Mouse (Mus musculus) cerebellum, adult (tissue): Measurements from ENCODE around the gene Prss42.

Experiments
- ATAC-seq: cut with Nextera tagmentation; 2 replicates; pipeline ENCODE4 v1.9.2; 2017; ENCODE audit warnings: mild to moderate bottlenecking, moderate library complexity, mixed read lengths; ENCODE audit not compliant: insufficient number of reproducible peaks, low FRiP score, low TSS enrichment

The Prss42 gene

DNA sequence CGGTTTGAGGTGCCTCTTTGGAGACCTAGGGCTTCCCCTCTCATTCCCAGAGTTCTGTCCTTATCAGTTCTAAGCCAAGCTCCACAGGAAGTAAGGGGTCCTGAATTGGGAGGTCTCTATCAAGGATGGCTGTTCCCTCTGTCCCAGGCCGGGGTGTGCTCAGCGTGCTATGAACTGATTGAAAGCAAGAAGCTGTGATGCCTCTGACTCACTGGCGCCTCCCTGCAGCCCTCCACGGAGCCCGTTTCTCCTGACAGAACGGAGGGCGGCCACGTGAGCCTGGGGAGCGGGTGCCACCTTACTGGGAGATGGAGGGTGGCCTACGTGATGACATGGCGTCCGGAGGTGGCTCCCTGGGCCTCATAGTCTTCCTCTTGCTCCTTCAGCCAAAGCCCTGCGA is at the start of gene Prss42:
Gene Prss42, plus strand, starts transcription at position 301 of the 400 bp plus-strand sequence.
- no peak for ATAC-seq

- no peak for ATAC-seq
Observed at GRCm38 (mm10) chr9:110748451-110748850, 49.5 kb upstream of the Prss42 start.

GRCm38 (mm10) chr9:110750404-110751187 is 47.4 kb upstream of the Prss42 start:
- ATAC-seq = no peak

GRCm38 (mm10) chr9:110751412-110751811 is 46.6 kb upstream of the Prss42 start:
- no peak for ATAC-seq

DNA sequence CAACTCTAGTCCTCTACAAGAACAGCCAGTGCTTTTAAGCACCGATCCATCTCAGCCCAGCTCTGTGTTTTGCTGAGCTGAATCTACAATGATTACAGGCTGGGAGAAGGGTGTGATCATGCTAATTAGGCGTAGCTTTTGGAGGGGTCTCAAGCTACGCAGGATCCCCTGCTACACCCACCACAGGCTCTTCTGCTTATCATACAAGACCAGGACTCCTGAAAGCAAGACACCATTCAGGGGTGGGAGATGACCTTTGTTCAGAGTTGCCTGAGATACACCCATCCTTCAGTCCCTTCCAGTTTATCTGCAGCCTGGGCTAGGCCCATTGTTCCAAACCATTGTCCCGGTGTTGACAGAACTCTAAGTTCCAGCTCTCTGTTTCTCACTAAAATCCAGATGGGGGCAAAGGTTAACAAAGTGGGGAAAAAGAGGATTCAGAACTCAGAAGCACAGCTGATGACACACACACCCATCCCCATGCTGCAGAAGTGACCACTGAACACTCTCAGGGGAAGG is 45.0 kb upstream of the Prss42 start:
- ATAC-seq = no peak

DNA sequence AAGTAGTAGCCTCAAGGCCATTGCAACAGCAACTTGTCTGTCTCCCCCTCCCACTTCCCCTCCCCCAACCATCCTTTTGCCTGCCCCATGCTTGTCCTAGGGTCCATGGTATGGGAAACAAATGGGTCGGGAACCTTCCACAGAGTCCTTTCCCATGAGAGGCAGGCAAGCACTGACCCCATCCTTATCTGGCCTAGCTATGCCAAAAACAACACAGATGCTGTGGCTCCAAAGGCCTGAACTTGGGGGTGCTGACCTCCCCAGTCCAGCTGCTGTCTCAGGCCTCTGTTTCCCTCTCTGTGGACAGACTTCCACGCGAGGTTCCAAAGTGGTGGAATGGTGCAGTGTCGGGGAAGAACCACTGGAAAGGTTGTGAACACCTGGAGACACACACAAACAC is 44.2 kb upstream of the Prss42 start:
- no peak for ATAC-seq

DNA sequence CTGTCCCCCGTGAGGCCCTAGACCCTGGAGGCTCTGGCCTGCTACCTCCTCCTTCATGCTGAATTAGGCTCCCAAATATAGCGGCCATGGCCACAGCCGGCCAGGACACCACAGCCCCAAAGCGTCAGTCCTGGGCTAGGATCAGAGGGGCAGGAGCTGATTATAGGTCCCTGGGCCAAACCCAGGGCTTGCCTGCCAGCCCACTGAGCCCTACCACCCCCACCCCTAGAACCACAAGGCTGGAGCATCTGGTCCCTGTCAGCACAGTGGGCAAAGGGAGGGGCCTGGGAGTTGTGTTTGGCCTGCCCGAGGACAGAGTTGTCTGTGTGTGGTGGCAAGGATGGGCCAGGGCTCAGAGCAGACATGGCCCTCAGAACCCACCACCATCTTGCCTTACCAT is 40.1 kb upstream of the Prss42 start:
- ATAC-seq = no peak

DNA sequence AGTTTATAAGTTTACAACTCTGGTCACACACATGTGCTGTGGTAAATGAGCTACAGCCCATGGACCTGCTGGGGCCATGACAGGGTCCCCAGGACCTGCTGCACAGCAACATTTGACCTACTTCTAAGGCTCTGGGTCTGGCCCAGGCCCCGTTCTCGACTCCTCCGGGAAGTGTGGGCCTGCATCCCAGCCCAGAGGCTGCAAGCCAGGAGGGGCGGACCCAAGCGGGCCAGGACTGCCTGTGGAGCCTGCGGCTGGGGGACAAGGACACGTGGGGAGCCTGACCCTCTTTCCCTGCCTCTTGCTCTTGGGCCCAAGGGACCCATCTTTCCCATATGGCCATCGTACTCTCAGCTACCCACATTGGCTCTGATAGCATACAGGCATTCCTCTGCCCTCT is 39.4 kb upstream of the Prss42 start:
- no peak for ATAC-seq

- no peak for ATAC-seq
Observed at GRCm38 (mm10) chr9:110759265-110759664, 38.7 kb upstream of the Prss42 start.

- ATAC-seq = no peak
Observed at GRCm38 (mm10) chr9:110760886-110761285, 37.1 kb upstream of the Prss42 start.

GRCm38 (mm10) chr9:110762763-110763162 is 35.2 kb upstream of the Prss42 start:
- no peak for ATAC-seq

GRCm38 (mm10) chr9:110763405-110763804 is 34.6 kb upstream of the Prss42 start:
- ATAC-seq = no peak

GRCm38 (mm10) chr9:110772336-110772735 is 25.6 kb upstream of the Prss42 start:
- ATAC-seq = no peak

DNA sequence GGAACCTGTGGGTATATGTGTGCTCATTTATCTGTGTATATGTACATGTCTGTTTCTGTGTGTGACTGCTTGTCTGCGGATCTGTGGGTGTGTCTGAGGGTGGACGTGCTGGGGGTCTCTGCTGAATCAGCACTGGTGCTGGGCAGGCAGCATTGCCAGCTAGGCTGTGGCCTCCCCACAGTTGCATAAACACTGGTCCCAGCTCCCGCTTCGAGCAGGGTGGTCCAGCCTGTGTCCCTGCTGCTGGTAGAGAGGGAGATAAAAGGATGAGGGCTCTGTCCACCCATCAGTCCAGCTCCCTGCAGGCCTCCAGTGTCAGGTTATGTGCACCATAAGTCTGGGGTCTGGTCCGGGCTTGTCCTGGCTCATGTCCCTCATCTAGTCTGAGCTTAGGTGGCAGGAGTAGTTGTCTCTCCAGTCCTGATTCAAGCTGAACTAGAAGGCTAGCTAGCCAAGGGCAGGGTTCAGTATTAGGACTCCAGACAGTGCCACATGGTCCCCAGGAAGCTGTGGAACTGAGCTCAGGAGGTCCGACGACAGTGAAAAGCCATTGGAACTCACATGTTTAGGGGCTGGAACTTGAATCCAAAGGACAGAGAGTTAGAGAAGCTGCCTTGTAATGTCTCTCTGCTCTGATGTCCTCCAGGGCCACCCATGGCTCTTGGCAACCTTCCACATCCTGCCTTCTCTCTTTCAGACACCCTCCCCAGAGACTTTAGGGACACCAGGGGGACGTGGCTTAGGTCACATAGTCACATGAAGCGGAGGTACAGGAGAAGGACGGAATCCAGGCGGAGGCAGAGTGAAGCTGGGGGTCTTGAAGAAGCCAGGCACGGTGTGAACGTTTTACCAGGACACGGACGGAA is 23.3 kb upstream of the Prss42 start:
- no peak for ATAC-seq

DNA sequence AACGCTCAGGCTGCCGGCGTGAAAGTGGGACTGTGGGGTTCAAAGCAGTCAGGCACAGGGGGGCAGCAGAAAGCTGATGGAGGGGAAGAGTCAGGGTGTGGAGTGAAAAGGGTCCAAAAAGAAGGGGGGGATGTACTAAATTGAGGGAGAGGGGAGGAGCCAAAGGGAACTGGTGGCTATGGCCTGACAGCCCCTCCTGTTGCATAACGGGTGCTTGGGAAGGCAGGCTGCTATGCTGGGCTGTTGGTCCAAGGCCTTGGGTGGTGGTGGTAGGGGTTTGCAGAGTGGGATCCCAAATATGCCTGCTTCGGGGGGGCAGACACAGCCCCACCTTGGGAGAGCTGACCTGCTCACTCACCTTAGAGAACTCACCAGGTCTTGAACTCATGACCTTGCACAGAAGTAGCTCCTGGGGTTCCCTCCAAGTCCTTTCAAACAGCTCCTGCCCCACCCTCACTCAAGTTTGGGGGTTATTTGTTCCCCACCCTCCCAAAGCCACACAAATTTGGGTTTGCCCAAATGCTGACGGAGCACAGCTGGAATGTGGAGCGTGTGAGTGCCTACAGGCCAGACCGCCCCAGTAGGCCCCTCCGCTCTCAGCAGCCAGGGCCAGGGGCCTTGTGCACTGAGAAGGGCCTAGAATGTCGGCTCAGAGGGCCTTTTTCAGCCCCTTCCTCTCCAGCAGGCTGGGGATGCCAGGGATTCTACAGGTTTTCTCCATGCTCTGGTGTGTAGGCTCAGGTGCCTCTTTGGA is 22.5 kb upstream of the Prss42 start:
- ATAC-seq = no peak

DNA sequence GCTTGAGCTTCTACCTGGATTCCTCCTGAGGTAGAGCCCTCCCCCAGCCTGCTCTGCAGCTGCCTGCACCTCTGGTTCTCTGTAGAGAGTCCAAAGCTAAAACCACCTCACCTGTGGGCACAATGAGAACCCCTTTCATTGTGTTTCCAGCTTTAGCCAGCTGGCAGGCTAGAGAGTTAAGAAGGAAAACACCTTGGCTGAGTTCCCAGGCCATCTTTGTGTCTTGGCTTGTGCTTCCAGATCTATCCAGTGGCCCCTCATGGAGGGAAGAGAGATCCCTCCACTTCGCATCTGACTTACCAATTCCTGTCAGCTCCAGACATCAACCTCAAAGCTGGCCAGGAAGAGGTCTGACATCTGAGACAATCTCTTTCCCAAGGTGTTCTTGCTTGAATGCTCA is 19.9 kb upstream of the Prss42 start:
- ATAC-seq = no peak

DNA sequence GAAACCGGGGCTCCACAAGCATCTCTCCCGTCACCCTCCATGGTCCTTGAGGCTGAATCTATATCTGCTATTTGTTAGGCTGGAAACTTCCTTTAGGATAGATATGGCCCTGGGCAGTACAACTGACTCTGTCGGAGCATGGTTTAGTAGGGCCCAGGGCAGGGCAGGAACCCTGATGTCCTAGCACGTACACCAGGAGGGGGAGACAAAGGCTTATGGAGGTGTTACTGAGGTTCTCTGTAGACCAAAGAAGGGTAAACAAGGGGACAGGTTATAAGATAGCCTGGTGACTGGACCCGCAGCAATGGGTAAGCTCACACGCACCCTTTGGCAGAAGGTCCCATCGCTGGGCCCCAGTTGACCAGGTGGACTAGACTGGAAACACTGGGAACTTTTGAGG is 19.4 kb upstream of the Prss42 start:
- ATAC-seq = no peak

- ATAC-seq = no peak
Observed at GRCm38 (mm10) chr9:110779242-110779913, 18.6 kb upstream of the Prss42 start.

DNA sequence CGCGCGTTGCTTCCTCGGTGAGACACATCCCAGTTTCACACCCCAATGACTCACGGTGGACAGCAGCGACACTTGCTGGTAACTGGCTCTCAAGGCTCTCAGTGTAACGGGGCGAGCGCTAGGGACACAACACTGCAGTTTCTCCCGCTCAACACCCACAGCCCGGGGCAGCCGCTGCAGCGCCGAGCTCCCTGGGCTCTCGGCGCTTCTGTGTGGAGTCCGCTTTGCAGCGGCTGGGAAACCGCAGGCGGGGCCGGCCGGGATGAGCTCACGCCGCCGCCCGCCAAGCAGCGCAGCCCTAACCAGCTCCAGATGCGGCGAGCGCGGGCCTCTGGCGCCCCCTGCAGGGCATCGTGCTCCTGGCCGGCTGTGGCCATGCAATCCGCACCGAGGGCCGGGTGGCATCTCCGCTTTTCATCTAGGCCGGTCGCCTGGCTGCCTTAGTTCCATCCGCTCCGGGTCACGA is 16.7 kb upstream of the Prss42 start:
- ATAC-seq = peak; percentile 90

- peak; percentile 43; the same call in 1 of the 2 replicates for ATAC-seq
Observed at GRCm38 (mm10) chr9:110781731-110782130, 16.2 kb upstream of the Prss42 start.
